Comparison of ENCODE assay signal across 7 mouse cellular contexts in genomic region chr13:23530181-23530900, GRCm38 (mm10). TPM values are rescaled to one million over a fixed set of nuclear protein-coding genes. Genes with fewer than 3 reads are reported as not detected.
DNase-seq lines count a peak whose midpoint lies in the region; ATAC-seq lines count a peak whose summit lies in the region.

No protein-coding gene starts in this region.

- peak overlapping the region; percentile 98 for H3K27ac ChIP-seq in intestine, embryonic 16.5 days (ENCODE audit: low read length)
- H3K27ac ChIP-seq in midbrain, embryonic 11.5 days (ENCODE audit: low read depth, low read length): peak overlapping the region; percentile 98

- H3K36me3 ChIP-seq in intestine, embryonic 16.5 days (ENCODE audit: control insufficient read depth, insufficient read depth, low read length): no peaks in the 10 kb centered on the region
- no peaks in the 10 kb centered on the region for H3K36me3 ChIP-seq in midbrain, embryonic 11.5 days (ENCODE audit: control insufficient read depth, insufficient read depth, low read length)

- no peaks in the 10 kb centered on the region for H3K27me3 ChIP-seq in intestine, embryonic 16.5 days (replicated peaks; ENCODE audit: control insufficient read depth, insufficient read depth, low read length)
- no peaks in the 10 kb centered on the region for H3K27me3 ChIP-seq in midbrain, embryonic 11.5 days (ENCODE audit: control insufficient read depth, insufficient read depth, low read length)

- intact Hi-C loops in gastrocnemius, postnatal 14 days (cut with DNase I; ENCODE audit: low total_unique reads): no loop called here
- intact Hi-C loops in left cerebral cortex, postnatal 14 days (cut with DNase I): loop anchor here (5.0 to 10.0 kb wide), 2 partner anchors 1488 to 1816 kb away; partner anchors contain the start of genes Hist1h2ag, Hist1h2ai, Hist1h2bj and Hist1h2bl

- DNase-seq in ZHBTc4 (ENCODE audit: low read depth, low spot score): peak; percentile 64
- DNase-seq in cerebellum, postnatal 14 days: peak; percentile 75 to 80
- peak; percentile 28 for DNase-seq in gastrocnemius, postnatal 14 days
- DNase-seq in left cerebral cortex, postnatal 14 days (ENCODE audit: low spot score in 2 of 2): peak; percentile 78 to 79
- peak; percentile 97 for DNase-seq in midbrain, embryonic 11.5 days (ENCODE audit: low spot score, missing footprints)
- DNase-seq in spleen, postnatal 14 days (ENCODE audit: low spot score in 2 of 2): peak; percentile 58 to 62

- peaks cover 17% of the 10 kb centered on the region for H3K4me1 ChIP-seq in intestine, embryonic 16.5 days (ENCODE audit: control insufficient read depth, insufficient read depth, low read length)
- H3K4me1 ChIP-seq in midbrain, embryonic 11.5 days (ENCODE audit: control insufficient read depth, insufficient read depth, low read length): peaks cover 10% of the 10 kb centered on the region; the same call in 1 of the 2 replicates

- ATAC-seq in intestine, embryonic 16.5 days: no peak
- ATAC-seq in midbrain, embryonic 11.5 days (ENCODE audit: low FRiP score): no peak

- peak overlapping the region; percentile 59 for H3K4me3 ChIP-seq in intestine, embryonic 16.5 days (ENCODE audit: low read length)
- H3K4me3 ChIP-seq in midbrain, embryonic 11.5 days (ENCODE audit: low read depth, low read length): peak overlapping the region; percentile 45

- no peaks in the 10 kb centered on the region for H3K9me3 ChIP-seq in intestine, embryonic 16.5 days (ENCODE audit: control insufficient read depth, low read length)
- no peaks in the 10 kb centered on the region for H3K9me3 ChIP-seq in midbrain, embryonic 11.5 days (ENCODE audit: control insufficient read depth, low read length)

- under 1% methylated on average over 20 of the region's 20 CpGs for WGBS in intestine, embryonic 16.5 days
- under 1% methylated on average over 20 of the region's 20 CpGs for WGBS in midbrain, embryonic 11.5 days

- peak overlapping the region; percentile 65 for H3K4me2 ChIP-seq in intestine, embryonic 16.5 days (ENCODE audit: low read depth, low read length)
- peak overlapping the region; percentile 45 for H3K4me2 ChIP-seq in midbrain, embryonic 11.5 days

- peak overlapping the region; percentile 74 for H3K9ac ChIP-seq in intestine, embryonic 16.5 days (ENCODE audit: low read depth, low read length)
- H3K9ac ChIP-seq in midbrain, embryonic 11.5 days (ENCODE audit: low read length): peak overlapping the region; percentile 86

RNA-seq across cellular contexts. Expression of gene Hist1h4h, which starts 0.5 kb away (rescaled TPM):
- 100 to 1,000 TPM; 281 to 294 TPM for total RNA-seq in gastrocnemius, postnatal 14 days (2021)
- polyA plus RNA-seq in intestine, embryonic 16.5 days (2015; fragmentation: Nextera tagmentation; extraction: Ambion mirVana): 3.5 and 3.7 TPM in 2 replicates
- total RNA-seq in left cerebral cortex, postnatal 14 days (2021): 100 to 1,000 TPM; 264 to 291 TPM
- 3.3 and 3.6 TPM in 2 replicates for polyA plus RNA-seq in midbrain, embryonic 11.5 days (2014; fragmentation: Nextera tagmentation; extraction: Ambion mirVana)

RNA-seq across cellular contexts. Expression of gene Hist1h2af, which starts 3.4 kb away (rescaled TPM):
- total RNA-seq in gastrocnemius, postnatal 14 days (2021): 10 to 100 TPM; 61.2 to 77.1 TPM
- 2.5 and 3.6 TPM in 2 replicates for polyA plus RNA-seq in intestine, embryonic 16.5 days (2015; fragmentation: Nextera tagmentation; extraction: Ambion mirVana)
- total RNA-seq in left cerebral cortex, postnatal 14 days (2021): 10 to 100 TPM in 1 of 2 experiments, 1 to 10 TPM in 1; 4.3 to 21.5 TPM
- 6.4 and 9.1 TPM in 2 replicates for polyA plus RNA-seq in midbrain, embryonic 11.5 days (2014; fragmentation: Nextera tagmentation; extraction: Ambion mirVana)

RNA-seq across cellular contexts. Expression of gene Hist1h3g, which starts 4.9 kb away (rescaled TPM):
- 10 to 100 TPM; 19.9 to 21.2 TPM for total RNA-seq in gastrocnemius, postnatal 14 days (2021)
- 2.6 and 3.7 TPM in 2 replicates for polyA plus RNA-seq in intestine, embryonic 16.5 days (2015; fragmentation: Nextera tagmentation; extraction: Ambion mirVana)
- total RNA-seq in left cerebral cortex, postnatal 14 days (2021): 1 to 10 TPM; 5.8 to 6.2 TPM
- polyA plus RNA-seq in midbrain, embryonic 11.5 days (2014; fragmentation: Nextera tagmentation; extraction: Ambion mirVana): 4.0 and 4.8 TPM in 2 replicates

RNA-seq across cellular contexts. Expression of gene Hist1h2bh, which starts 12.9 kb away (rescaled TPM):
- 1 to 10 TPM; 5.5 to 5.7 TPM for total RNA-seq in gastrocnemius, postnatal 14 days (2021)
- 0.65 and 0.94 TPM in 2 replicates for polyA plus RNA-seq in intestine, embryonic 16.5 days (2015; fragmentation: Nextera tagmentation; extraction: Ambion mirVana)
- under 1 TPM; 0.91 to 0.92 TPM for total RNA-seq in left cerebral cortex, postnatal 14 days (2021)
- 0.44 and 0.87 TPM in 2 replicates for polyA plus RNA-seq in midbrain, embryonic 11.5 days (2014; fragmentation: Nextera tagmentation; extraction: Ambion mirVana)

RNA-seq across cellular contexts. Expression of gene Hist1h3f, which starts 13.5 kb away (rescaled TPM):
- 10 to 100 TPM; 24.2 to 25.2 TPM for total RNA-seq in gastrocnemius, postnatal 14 days (2021)
- polyA plus RNA-seq in intestine, embryonic 16.5 days (2015; fragmentation: Nextera tagmentation; extraction: Ambion mirVana): 0.44 and 0.60 TPM in 2 replicates
- 10 to 100 TPM; 18.7 to 21.0 TPM for total RNA-seq in left cerebral cortex, postnatal 14 days (2021)
- 1.2 and 1.3 TPM in 2 replicates for polyA plus RNA-seq in midbrain, embryonic 11.5 days (2014; fragmentation: Nextera tagmentation; extraction: Ambion mirVana)

Comparison
In these comparisons a context has a peak if more than half of its experiments do, and no peak if none do; other contexts are left out.
1. DNase-seq: peak in every context shown above with its lines; median percentile 97 in midbrain, embryonic 11.5 days; 78 in left cerebral cortex, postnatal 14 days; 78 in cerebellum, postnatal 14 days; 64 in ZHBTc4; 60 in spleen, postnatal 14 days; 28 in gastrocnemius, postnatal 14 days.